Mouse (Mus musculus) effector memory CD4-positive, alpha-beta T cell, adult 5 months (primary cell): ENCODE measurements around the gene Gpr89. TPM values are rescaled to one million over a fixed set of nuclear protein-coding genes. Genes with fewer than 3 reads are reported as not detected.

Source experiments
- polyA plus RNA-seq: library from polyadenylated mRNA; unstranded; fragments of 100-300 nt; shearing (Covaris generic); gene quantifications from one replicate; pipeline ENCODE4 v1.2.1, GENCODE M21; 2017

The Gpr89 gene
- polyA plus RNA-seq = 21.9 TPM

DNA sequence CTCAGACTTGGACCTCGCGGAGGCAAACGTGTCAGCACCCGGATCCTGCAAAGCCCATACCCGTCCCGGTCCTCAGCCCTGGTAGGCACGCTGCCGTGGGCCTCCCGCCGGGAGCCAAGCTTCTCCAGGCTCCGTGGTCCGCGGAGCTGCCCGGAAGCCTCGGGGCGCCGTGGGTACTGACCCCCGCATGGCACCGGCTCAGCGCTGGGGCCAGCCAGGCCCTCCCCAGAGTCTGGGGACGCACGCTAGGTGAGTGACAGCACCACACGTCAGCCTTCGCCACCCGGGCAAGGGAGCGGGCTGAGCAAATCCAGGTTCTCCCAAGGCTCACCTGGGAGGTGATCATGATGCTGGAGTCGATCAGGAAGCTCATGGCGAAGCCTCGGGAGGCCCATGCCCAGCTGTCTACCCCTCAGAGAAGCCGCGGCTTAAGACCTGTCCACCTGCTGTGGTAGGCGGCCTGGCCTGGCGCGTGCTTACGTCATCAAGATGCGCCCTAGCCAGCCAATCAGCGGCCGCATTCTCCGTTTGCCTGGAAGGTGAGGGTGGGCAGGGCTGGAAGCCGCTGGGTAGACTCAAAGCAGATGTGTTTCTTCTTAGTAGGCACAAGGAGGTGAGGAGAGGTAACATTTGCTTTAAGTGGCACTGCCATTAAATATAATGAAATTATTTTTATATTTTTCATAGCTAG, at the start of gene Gpr89:
Gene Gpr89, minus strand, starts transcription at position 496 of the 691 bp plus-strand sequence.

DNA sequence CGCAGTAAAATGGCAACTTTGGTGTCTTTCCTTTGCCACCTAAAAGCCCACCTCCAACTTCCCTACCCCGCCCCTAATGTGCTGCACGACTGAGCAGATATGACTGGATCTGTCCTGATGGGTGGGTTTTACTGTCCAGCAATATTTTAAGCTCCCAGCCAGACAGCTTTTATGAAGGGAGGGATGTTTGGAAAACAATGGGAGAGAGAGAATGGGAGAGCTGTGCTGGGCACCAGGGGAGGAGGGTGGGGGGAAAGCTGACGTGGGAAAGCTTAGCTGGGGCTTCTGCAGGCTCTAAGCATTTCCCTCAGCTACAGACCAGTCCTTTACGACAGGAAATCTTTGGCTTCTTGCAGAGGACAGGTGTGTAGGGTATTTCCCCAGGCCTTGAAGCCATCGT, 20.8 kb upstream of the Gpr89 start, which contains the start of gene Gja8:
Gene Gja8, minus strand, starts transcription at position 101 of the 400 bp plus-strand sequence.

DNA sequence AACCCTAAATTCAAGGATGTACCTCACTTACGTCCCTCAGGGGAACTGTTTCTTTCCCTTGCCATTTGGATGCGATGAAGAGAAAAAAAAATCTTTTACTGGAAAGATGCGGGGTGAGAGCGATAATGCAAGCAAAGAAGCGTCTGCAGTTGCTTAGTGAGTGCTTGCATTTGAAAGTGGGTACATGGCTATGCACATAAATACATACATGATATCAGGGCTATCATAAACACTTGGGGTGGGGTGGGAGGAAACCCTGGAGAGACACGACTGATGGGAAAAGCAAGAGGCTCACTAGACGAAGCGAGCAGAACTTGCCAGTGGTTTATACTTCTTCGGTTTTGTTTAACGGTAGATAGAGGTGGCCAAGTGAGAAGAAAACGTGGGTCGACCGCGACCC, 753 bp downstream of the Gpr89 start, which contains the start of gene Gja5:
Gene Gja5, plus strand, starts transcription at position 301 of the 400 bp plus-strand sequence.

DNA sequence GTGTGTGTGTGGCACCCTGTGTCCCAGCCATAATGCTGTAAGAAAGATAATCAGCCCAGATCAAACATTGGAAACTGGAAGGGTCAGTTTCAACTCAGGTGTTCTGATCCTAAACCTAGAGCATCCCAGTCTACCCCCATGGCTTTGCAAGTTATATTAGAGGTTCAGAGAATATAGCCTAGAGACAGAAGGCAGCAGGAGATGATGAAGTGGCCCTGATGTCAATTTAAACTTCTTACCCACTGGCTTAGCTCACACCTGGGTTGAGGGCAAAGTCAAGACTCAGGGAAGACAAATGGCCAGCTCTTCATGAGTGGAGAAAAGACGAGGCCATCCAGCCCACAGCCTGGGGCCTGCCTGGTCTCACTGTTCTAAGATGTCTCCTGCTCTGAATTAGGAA, 76.2 kb downstream of the Gpr89 start, which contains the start of the genes Pdzk1 and Cd160:
Gene Pdzk1, plus strand, starts transcription at position 301 of the 400 bp plus-strand sequence.
Gene Cd160, minus strand, starts transcription at position 368 of the 400 bp plus-strand sequence.

Other genes with a start within 250 kb of the Gpr89 start
- gene Ankrd35, start 235.2 kb downstream of the Gpr89 start, polyA plus RNA-seq = 2.9 TPM
- gene Pias3, start 209.0 kb downstream of the Gpr89 start, polyA plus RNA-seq = 16.3 TPM
- gene Nudt17, start 196.8 kb downstream of the Gpr89 start, polyA plus RNA-seq = 0.51 TPM
- 53.7 TPM for gene Polr3c, start 177.7 kb downstream of the Gpr89 start, polyA plus RNA-seq
- gene Rnf115, start 177.7 kb downstream of the Gpr89 start, polyA plus RNA-seq = 101 TPM
- not detected for gene Pdzk1, start 76.1 kb downstream of the Gpr89 start, polyA plus RNA-seq
- 11.4 TPM for gene Cd160, start 76.0 kb downstream of the Gpr89 start, polyA plus RNA-seq
- gene Gja5, start 653 bp downstream of the Gpr89 start, polyA plus RNA-seq = 0.36 TPM
- gene Gja8, start 20.7 kb upstream of the Gpr89 start, polyA plus RNA-seq = 0.05 TPM